Mouse (Mus musculus) midbrain, embryonic 10.5 days (tissue): ENCODE measurements around the gene Pcbp1. TPM values are rescaled to one million over a fixed set of nuclear protein-coding genes. Genes with fewer than 3 reads are reported as not detected.

Experiments used
- DNase-seq: peaks from one replicate; pipeline ENCODE4 v3.0.0-alpha.2; 2017; ENCODE audit warnings: low spot score
- H3K27ac ChIP-seq: fragments of 300-500 bp; sonication (generic); replicated peaks from 2 replicates; pipeline ENCODE4 v1.5.1; 2016; ENCODE audit warnings: mild to moderate bottlenecking
- H3K27me3 ChIP-seq: fragments of 300-500 bp; sonication (generic); 2 replicates; pipeline ENCODE4 v1.6.1; 2016; ENCODE audit warnings: low read depth, mild to moderate bottlenecking; ENCODE audit not compliant: poor library complexity, severe bottlenecking
- H3K36me3 ChIP-seq: fragments of 300-500 bp; sonication (generic); 2 replicates; pipeline ENCODE4 v1.6.1; 2016; ENCODE audit warnings: mild to moderate bottlenecking, moderate library complexity
- H3K4me1 ChIP-seq: fragments of 300-500 bp; sonication (generic); 2 replicates; pipeline ENCODE4 v1.6.1; 2016
- H3K4me3 ChIP-seq: fragments of 300-500 bp; sonication (generic); 2 replicates; pipeline ENCODE4 v1.5.1; 2016; ENCODE audit warnings: mild to moderate bottlenecking, moderate library complexity
- H3K9me3 ChIP-seq: fragments of 300-500 bp; sonication (generic); replicated peaks from 2 replicates; pipeline ENCODE4 v1.6.1; 2016; ENCODE audit warnings: mild to moderate bottlenecking
- whole genome bisulfite sequencing: fragments of 180-500 bp; shearing (Covaris S2); methylation state at CpG from one replicate; pipeline ENCODE4 v1.1.7; 2016; 5-methylcytosine and 5-hydroxymethylcytosine counted together
- polyA plus RNA-seq: library from polyadenylated mRNA; unstranded; fragments of >200 nt; fragmentation: Nextera tagmentation; extraction: Ambion mirVana; gene quantifications from 2 replicates; pipeline ENCODE4 v1.2.1, GENCODE M21; 2016

Gene Pcbp1
- polyA plus RNA-seq, 1 experiment from 2014 or later = 321 TPM

DNA sequence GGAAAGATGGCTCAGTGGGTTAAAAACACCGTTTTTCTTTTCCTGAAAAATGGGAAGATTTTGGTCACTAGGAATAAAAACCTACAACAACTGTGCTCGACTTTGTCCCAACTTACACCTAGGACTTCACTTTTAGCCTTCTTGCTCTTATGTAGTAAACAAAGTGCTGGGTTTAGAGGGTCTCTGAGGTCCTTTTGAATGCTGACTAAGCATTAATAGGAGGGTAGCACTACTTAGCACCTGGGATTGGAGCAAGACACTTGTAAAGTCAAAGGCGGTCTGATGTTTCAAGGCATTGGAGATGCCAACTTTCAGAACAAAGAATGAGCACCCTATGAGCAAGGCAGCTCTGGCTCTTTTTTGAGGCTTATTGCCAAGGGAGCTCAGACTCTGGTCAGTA, 17.7 kb upstream of the Pcbp1 start:
- Histone ChIP-seq H3K36me3 (peaks cover 93% of the 10 kb centered on the region), H3K4me3 (no peak overlapping the region), H3K9me3 (no peaks in the 10 kb centered on the region; the same call in 1 of the 2 replicates), H3K27ac (no peak overlapping the region), H3K4me1 (no peaks in the 10 kb centered on the region), H3K27me3 (no peaks in the 10 kb centered on the region)
- 91% methylated on average over 3 of the region's 3 CpGs for WGBS
- no peak for DNase-seq

DNA sequence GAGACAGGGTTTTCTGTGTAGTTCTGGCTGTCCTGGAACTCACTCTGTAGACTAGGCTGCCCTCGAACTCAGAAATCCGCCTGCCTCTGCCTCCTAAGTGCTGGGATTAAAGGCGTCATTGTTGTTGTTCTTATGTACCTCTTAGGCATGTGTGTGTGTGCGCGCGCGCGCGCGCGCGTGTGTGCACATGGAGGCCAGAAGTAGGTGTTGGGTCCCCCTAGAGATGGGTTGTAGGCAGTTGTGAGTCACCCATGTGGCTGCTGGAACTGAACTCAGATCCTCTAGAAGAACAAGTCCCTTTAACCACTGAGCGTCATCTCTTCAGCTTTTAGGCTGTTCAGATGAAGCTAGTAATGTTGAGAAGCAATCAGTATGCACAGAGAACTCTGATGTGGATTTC, 16.9 kb upstream of the Pcbp1 start:
- H3K27ac ChIP-seq = no peak overlapping the region
- no peaks in the 10 kb centered on the region for H3K27me3 ChIP-seq
- no peak overlapping the region for H3K4me3 ChIP-seq
- 98% methylated on average over 13 of the region's 13 CpGs for WGBS
- no peaks in the 10 kb centered on the region for H3K4me1 ChIP-seq
- no peaks in the 10 kb centered on the region; the same call in 1 of the 2 replicates for H3K9me3 ChIP-seq
- H3K36me3 ChIP-seq = peaks cover 91% of the 10 kb centered on the region
- no peak for DNase-seq

DNA sequence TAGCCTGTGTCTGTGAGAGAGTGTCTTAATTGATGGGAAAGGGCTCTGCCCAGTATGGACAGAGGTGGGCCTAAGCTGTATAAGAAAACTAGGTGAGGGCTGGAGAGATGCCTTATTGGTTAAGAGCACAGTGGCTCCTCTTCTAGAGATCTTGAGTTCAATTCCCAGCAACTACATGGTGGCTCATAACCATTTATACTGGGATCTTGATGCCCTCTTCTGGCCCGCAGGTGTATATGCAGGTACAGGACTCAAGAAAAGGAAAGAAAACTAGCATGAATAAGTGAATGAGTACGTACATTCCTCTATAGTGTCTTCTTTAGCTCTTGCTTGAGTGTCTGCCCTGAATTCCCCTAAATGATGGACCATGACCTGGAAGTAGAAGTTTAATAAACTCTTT, 15.5 kb upstream of the Pcbp1 start:
- no peak overlapping the region for H3K27ac ChIP-seq
- peaks cover 91% of the 10 kb centered on the region for H3K36me3 ChIP-seq
- 89% methylated on average over 2 of the region's 2 CpGs for WGBS
- no peaks in the 10 kb centered on the region; the same call in 1 of the 2 replicates for H3K9me3 ChIP-seq
- DNase-seq = no peak
- no peak overlapping the region for H3K4me3 ChIP-seq
- no peaks in the 10 kb centered on the region for H3K4me1 ChIP-seq
- no peaks in the 10 kb centered on the region for H3K27me3 ChIP-seq

DNA sequence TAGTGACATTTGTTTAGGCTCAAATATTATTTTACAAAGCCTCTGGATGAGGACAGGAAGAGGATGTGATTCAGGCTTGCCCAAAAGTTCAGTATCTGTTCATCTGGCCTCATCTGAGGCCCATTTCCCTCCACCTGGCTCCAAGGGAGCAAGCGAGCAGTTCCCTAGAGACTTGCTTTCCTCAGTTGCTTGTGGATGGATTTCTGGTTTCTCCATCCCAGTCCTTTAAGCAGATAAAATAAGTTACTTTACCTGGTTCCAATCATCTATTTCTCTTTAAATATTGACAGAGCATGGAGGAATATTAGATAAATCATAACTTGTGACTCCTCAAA, 2.3 kb upstream of the Pcbp1 start:
- Histone ChIP-seq H3K36me3 (peaks cover 53% of the 10 kb centered on the region), H3K9me3 (no peaks in the 10 kb centered on the region), H3K27ac (no peak overlapping the region), H3K4me3 (no peak overlapping the region), H3K27me3 (no peaks in the 10 kb centered on the region), H3K4me1 (peaks cover 20% of the 10 kb centered on the region)
- 93% methylated on average over 1 of the region's 1 CpGs for WGBS
- DNase-seq = no peak

DNA sequence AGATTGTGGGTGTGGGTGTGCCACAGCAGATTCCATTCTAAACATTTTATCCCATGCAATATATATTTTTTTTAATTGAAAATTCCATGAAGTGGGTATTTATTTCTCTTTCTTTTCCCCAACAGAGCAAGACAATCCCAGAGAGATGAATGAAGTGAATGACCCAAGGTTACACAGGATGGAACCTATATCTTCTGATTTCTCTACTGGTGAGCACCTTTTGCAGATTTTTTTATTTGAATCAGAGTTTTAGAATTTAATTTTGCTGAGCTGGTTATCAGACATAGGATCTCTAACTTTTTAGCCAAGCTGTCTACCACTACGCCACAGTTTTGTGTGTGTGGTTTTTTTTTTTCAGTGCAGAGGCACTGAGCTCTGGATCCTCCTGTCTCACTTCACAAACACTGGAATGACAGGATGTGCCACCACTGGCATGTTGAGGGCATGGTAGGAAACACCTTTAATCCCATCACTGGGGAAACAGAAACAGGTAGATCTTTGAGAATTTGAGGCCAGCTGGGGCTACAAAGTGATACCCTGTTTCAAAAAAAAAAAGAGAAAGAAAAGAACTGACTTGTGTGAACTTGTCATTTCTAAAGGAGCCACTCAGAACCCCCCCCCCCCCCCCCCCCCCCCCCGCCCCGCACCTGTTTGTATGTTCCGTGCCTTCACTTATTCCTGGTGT, 1.8 kb upstream of the Pcbp1 start:
- H3K27me3 ChIP-seq = no peaks in the 10 kb centered on the region
- peaks cover 53% of the 10 kb centered on the region for H3K36me3 ChIP-seq
- peak overlapping the region; percentile 98 for H3K4me3 ChIP-seq
- peaks cover 25% of the 10 kb centered on the region for H3K4me1 ChIP-seq
- 90% methylated on average over 1 of the region's 4 CpGs for WGBS
- no peaks in the 10 kb centered on the region for H3K9me3 ChIP-seq
- H3K27ac ChIP-seq = peak overlapping the region; percentile 100
- DNase-seq = no peak

DNA sequence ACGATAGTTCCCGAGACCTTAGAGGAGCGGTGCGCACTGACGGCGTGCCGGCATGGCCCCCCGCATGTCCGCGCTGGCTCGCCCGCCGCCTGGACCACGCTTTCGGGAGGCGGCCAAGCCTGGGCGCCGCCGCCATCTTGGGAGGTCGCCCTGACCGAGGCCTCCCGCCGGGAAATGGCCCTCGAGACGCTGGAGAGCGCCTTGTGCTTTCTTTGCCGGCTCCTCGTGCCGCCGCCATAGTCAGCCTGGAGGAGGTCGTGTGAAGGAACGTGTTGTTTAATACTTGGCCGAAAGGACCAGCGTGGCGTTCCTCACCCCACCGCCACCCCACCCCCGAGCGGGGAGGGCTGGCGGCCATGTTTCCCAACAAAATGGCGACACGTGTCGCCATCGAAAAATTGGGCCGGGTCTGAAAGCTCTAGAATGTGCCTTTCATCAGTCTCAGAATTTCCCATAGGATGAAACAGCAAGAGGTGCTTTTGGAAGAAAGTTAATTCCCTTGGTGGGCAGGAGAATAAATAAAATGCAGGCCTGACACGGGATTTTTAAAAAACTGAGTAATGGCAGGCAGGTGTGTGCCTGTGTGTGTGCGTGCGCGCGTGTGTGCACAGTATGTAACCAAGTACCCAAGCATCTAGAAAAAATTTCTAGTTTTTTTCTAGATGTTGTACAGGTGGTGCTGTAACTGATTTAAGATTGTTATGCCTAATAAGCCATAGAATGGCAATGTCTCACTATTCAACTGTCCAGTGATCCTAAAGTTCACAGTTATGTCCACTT, 1.0 kb upstream of the Pcbp1 start:
- peak; percentile 88 for DNase-seq
- H3K27me3 ChIP-seq = no peaks in the 10 kb centered on the region
- H3K27ac ChIP-seq = peak overlapping the region; percentile 100
- peaks cover 32% of the 10 kb centered on the region for H3K4me1 ChIP-seq
- peak overlapping the region; percentile 98 for H3K4me3 ChIP-seq
- H3K9me3 ChIP-seq = no peaks in the 10 kb centered on the region
- peaks cover 53% of the 10 kb centered on the region for H3K36me3 ChIP-seq
- 6% methylated on average over 49 of the region's 49 CpGs for WGBS

DNA sequence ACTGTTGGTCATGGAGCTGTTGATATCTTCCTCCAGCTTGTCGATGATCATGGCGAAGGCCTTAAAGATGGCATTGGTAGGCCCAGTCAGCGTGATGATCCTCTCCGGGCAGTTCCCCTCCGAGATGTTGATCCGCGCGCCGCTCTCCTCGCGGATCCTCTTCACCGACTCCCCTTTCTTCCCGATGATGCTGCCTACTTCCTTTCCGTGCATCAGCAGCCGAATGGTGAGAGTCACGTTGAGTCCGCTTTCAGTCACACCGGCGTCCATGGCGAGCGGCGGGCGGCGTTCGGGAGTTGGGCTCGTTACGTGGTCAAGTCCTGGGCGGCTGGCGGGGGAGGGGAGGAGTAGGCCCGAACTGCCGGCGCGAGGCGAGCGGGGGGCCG, 482 bp downstream of the Pcbp1 start:
- no peaks in the 10 kb centered on the region for H3K9me3 ChIP-seq
- peaks cover 33% of the 10 kb centered on the region for H3K4me1 ChIP-seq
- peak overlapping the region; percentile 98 for H3K4me3 ChIP-seq
- H3K36me3 ChIP-seq = peaks cover 55% of the 10 kb centered on the region
- peak overlapping the region; percentile 100 for H3K27ac ChIP-seq
- DNase-seq = no peak
- no peaks in the 10 kb centered on the region for H3K27me3 ChIP-seq
- WGBS = under 1% methylated on average over 36 of the region's 36 CpGs

DNA sequence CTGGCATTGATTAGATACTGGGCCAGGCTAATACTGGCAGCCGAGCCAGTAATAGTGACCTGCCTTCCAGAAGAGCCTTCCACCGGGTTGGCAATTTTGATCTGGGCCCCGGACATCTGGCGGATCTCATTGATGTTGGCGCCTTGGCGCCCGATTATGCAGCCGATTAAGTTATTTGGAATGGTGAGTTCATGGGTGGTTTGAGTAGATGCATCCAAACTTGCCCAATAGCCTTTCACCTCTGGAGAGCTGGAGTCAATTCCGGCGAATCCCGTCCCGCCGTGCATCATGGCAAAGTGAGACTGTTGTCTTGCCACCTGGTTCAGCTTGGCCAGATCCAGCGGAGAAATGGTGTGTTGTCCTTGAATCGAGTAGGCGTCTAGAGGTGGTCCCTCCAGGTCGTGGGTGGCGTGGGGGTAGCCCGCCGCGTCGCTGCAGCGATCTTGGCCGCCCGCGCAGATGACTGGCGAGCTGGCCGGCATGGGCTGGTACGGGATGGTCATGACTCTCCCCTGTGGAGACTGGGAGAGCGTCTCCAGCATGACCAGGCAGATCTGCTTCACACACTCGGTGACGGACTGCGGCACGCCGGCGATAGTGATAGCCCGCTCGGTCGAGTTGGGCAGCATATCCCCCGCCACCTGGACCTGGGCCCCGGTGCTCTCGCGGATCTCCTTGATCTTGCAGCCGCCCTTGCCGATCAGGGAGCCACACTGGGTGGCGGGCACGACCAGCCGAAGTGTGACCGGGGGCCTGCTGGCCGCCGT, 1.1 kb downstream of the Pcbp1 start:
- peak overlapping the region; percentile 100 for H3K27ac ChIP-seq
- no peaks in the 10 kb centered on the region for H3K9me3 ChIP-seq
- H3K4me3 ChIP-seq = peak overlapping the region; percentile 98
- H3K36me3 ChIP-seq = peaks cover 50% of the 10 kb centered on the region
- no peaks in the 10 kb centered on the region for H3K27me3 ChIP-seq
- DNase-seq = no peak
- peaks cover 33% of the 10 kb centered on the region for H3K4me1 ChIP-seq
- WGBS = under 1% methylated on average over 51 of the region's 51 CpGs

DNA sequence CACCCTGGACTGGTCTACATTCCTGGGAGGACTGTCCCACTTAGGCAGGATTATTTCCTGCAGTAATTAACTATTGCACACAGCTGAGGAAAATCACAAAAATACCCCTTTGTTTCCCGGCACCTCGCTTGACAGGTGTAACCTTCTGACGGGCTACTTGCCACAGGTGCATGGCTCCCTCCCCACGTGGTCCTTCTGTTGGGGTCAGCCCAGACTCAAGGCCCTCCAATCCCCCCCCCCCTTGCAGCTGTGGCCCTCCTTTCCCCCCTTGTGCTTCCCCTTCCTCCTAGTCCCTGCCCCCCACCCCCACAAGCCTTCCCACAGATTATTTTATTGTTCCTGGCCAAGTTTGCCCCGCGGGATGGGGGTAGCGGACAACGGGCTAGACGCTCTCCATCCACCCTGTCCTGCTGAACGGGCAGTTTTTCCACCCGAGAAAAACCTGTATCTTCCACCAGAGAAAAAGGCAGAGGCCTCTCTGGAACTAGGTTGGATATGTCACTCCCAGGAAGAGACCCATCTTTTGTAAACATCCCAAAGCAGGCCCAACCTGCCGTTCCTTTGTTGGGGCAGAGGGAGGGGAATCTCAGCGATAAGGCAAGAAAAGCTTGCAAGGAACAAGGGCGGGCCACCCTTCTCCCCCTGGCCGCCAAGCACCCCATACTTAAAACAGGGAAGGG, 2.2 kb downstream of the Pcbp1 start:
- under 1% methylated on average over 15 of the region's 15 CpGs for WGBS
- H3K4me3 ChIP-seq = peak overlapping the region; percentile 98

DNA sequence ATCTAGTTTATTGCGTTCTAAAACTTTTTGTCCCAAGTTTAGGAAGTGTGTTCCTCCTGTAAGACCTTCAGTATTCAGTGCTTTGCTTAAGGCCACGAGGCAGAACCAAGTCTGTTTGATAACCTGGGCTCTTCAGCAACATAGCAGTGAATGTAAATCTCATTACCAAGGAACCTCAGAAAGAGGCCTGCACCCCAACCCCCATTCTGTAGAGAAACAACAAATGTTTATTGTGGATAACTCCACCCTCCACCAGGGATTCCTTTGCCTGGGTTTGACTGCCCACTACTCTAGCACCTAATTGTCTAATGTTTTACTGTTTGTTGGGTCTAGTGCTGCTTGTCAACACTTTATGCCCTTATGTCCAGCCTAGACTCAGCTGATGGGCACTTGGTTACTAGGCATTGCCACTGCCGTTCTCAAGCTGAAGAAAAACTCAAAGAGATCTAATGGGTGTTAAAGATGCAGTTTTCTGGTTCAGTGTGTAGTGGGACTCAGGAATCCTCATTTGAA, 2.8 kb downstream of the Pcbp1 start:
- Histone ChIP-seq H3K36me3 (peaks cover 48% of the 10 kb centered on the region), H3K4me3 (peak overlapping the region; percentile 98), H3K4me1 (peaks cover 31% of the 10 kb centered on the region), H3K27me3 (no peaks in the 10 kb centered on the region), H3K27ac (peak overlapping the region; percentile 100), H3K9me3 (no peaks in the 10 kb centered on the region)
- 50% methylated on average over 3 of the region's 3 CpGs for WGBS
- no peak for DNase-seq

More for the DNA sequence above, 2.2 kb downstream of the Pcbp1 start:
- Histone ChIP-seq H3K36me3 (peaks cover 48% of the 10 kb centered on the region), H3K4me1 (peaks cover 33% of the 10 kb centered on the region), H3K27me3 (no peaks in the 10 kb centered on the region), H3K27ac (peak overlapping the region; percentile 100), H3K9me3 (no peaks in the 10 kb centered on the region)
- DNase-seq = peak; percentile 41

DNA sequence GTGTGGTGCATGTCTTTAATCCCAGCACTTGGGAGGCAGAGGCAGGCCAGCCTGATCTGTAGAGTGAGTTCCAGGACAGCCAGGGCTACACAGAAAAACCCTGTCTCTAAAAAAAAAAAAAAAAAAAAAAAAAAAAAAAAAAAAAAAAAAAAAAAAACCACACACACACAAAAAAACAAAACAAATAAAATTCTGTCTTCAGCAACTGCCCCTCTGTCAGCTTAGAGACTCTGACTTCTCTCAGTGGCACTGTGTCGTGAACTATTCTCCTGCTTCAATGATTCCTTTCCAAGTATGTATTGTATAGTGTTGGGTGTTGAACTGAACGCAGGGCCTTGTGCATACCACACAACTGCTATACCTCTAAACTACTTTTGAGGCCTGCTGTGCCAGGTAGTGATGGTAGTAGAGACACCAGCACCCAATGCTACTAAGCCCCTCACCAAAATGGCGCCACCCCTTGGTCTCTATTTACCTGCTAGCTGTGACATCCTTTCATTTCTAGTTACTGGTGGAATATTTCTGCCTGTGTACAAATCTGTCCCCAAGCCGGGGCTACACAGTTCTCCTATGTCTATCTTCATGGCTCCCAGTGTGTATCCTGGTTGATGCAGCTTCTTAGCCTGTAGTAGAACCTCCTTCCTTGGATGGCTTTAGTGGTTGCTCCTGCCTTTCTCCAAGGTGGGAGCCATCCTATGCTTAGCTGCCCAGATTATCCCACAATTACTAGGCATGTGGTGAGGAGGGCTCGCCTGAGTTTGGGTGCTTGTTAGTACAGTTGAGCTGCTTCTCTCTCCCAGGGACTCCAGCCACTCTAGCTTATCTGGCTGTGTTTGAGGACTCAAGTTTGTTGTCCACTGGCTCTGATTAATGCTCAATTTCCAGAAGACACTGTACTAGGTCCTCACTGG, 3.9 kb downstream of the Pcbp1 start:
- H3K4me1 ChIP-seq = peaks cover 23% of the 10 kb centered on the region
- peaks cover 48% of the 10 kb centered on the region for H3K36me3 ChIP-seq
- peak overlapping the region; percentile 59; the same call in 1 of the 2 replicates for H3K27ac ChIP-seq
- peak overlapping the region; percentile 98 for H3K4me3 ChIP-seq
- H3K27me3 ChIP-seq = no peaks in the 10 kb centered on the region
- no peaks in the 10 kb centered on the region for H3K9me3 ChIP-seq
- WGBS = 82% methylated on average over 5 of the region's 5 CpGs
- no peak for DNase-seq
